Mouse (Mus musculus): Measurements from ENCODE around the gene Gngt2. TPM values are rescaled to one million over a fixed set of nuclear protein-coding genes. Genes with fewer than 3 reads are reported as not detected.

Gene Gngt2
- 10 to 100 TPM; 11.6 to 19.0 (median 15.7) TPM for total RNA-seq (2022)

DNA sequence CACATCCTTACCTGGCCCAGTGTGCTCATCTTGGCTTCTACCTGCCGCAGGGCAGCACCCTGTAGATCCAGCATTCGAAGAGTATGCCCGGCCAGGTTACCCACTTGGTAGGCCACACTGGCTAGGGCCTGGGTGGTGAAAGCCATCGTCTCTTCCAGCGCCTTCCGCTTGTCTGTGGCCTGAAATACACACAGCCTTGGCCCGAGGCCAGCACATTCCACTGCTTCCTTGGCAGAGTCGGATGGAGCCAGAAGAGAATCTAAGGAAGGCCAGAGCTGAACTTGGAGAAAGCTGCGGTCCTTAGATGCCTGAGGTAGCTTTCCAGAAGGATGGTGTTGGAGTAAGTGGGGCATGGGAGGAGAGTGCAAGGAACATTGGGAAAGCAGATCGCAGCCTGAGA lies at the start of gene Gngt2:
TSS of gene Gngt2 (plus strand) at position 158 of the 400 bp plus-strand sequence.
- DNase-seq (ENCODE audit: low spot score): peak; percentile 83

GRCm38 (mm10) chr11:95789451-95789891 lies 47.5 kb upstream of the Gngt2 start:
- DNase-seq (ENCODE audit: low spot score): peak; percentile 51

DNA sequence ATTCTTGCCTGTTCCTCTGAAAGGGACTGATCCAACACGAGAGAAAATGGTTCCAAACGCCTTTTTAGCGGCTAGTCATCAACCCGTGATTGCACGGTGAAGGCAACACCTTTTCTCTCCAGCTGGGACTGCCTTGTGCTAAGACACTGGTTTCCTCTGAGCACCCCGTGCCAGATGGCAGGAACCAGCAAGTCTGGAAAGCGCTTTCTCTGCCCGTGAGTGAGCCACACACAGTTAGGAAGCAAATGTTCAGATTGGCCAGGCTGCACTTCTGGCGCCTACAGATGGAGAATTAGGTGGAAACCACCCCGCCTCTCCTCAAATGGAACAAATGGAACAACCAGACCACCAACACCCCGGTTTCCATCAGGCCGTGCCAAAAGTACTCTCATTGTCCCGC lies 45.2 kb upstream of the Gngt2 start:
- DNase-seq (ENCODE audit: low spot score): peak; percentile 52

DNA sequence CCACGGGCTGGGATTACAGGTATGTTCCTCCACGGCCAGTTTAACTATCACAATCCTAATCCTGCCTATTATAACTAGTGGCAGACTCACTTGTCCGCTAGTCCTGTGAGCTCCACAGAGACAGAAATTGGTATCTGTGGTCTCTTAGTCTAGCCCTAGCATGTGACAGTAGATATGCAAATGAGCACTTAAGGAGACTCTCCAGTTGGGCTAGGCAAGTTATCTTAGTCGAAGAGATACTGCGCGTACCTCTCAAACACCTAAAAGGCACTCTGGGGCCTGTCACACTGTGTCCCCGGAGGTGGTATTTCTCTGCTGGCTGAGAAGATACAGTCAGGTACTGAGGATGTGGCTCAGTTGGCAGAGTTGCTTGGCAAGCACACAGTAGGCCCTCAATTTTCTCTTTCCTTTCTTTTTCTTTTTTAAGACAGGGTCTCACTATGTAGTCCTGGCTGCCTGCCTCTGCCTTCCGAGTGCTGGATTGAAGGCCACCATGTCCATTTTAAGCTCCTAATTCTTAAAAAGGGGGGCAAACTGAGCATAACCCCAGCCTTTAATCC lies 44.0 kb upstream of the Gngt2 start:
- no peak for DNase-seq (ENCODE audit: low spot score)

- peak; percentile 48 for DNase-seq (ENCODE audit: low spot score)
Observed at GRCm38 (mm10) chr11:95794201-95794600, 42.8 kb upstream of the Gngt2 start.

DNA sequence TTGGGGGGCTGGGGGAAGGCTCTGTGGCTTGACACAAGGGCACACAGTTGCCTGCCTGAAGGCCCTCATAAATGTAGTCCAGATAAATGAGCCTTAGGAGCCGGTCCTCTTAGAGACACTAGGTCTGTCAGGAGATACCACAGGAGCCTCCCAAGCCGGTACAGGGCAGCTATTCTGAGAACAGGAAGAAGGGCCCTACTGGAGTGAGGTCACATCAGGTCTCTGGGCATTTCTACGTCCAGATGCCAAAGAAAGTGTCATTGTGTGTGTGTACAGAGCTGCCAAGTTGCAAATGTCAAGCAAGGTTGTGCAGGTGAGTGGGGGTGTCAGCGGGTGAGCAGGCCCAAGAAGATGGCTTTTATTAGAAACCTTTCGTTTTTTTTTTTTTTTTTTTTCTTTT lies 41.4 kb upstream of the Gngt2 start:
- peak; percentile 51 for DNase-seq (ENCODE audit: low spot score)

DNA sequence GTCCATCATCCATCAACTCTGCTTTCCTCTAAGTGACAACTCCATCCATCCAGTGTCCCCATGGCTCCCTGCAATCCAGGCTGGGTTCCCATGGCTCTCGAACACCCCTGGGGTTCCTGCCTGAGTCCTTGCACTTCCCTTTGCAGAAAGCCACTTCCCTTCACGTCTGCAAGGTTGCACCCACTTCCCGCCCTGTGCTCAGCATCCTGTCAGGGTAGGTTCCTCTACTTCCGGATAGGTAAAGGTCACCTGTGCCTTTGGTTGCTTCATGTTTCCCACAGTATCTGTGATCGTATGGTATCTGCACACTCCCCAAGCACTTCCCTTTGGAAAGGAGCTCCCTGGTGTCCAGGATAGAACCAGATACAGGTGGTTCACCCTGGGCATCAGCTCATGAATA lies 32.0 kb upstream of the Gngt2 start:
- DNase-seq (ENCODE audit: low spot score): no peak

GRCm38 (mm10) chr11:95805527-95805926 lies 31.5 kb upstream of the Gngt2 start:
- DNase-seq (ENCODE audit: low spot score): no peak

DNA sequence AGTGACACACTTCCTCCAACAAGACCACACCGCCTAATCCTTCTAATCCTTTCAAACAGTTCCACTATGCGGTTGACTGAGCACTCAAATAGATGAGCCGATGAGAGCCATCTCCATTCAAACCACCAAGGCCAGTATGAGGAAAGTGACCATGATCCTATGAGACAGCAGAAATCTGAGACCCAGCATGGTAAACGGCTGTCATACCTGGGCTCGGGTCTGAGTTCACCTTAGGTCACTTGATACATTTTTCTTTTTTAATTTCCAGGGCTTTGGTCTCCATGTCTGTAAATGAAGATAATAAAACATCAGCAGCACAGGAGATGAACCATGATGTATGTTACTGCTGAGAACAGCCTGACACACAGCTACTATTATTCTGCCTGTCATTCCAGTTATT lies 29.1 kb upstream of the Gngt2 start:
- DNase-seq (ENCODE audit: low spot score): no peak

GRCm38 (mm10) chr11:95808448-95809011 lies 28.5 kb upstream of the Gngt2 start:
- DNase-seq (ENCODE audit: low spot score): no peak

DNA sequence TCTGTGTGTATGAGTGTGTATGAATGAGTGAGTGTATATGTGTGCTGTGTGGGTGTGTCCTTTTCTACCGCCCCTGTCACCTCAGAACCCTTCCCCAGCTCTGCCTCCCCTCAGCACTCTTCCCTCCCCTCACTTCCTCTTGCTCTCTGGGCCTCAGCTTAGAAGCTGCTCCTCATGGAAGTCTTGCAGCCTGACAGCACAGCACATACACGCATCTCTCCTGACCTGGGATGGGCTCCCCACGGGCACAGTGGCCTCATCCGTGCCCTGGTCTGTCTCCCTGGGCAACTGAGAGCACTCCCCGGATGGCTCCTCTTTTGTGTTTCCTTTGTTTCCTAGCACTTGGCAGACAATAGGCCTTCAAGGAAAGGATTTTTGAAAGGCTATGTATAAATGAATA lies 27.4 kb upstream of the Gngt2 start:
- DNase-seq (ENCODE audit: low spot score): no peak

DNA sequence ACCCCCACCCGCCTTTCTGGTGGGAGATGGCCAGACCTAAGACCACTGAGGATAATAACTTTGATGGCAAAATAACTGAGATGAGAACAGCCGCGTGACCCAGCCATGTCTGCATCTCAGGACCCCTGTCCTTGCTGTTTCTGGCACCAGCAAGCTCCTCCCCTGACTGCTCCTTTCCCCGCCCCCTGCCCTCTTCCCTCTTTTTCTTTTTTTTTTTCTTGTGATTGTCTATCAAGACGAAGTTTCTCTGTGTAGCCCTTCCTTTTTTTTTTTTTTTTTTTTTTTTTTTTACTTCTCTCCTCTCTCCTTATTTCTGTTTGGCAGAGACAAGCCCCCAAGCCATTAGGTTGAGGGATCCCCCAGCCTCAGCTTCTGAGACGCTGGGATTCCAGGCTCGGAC lies 26.2 kb upstream of the Gngt2 start:
- DNase-seq (ENCODE audit: low spot score): no peak

- DNase-seq (ENCODE audit: low spot score): no peak
Observed at GRCm38 (mm10) chr11:95811741-95812140, 25.3 kb upstream of the Gngt2 start.

DNA sequence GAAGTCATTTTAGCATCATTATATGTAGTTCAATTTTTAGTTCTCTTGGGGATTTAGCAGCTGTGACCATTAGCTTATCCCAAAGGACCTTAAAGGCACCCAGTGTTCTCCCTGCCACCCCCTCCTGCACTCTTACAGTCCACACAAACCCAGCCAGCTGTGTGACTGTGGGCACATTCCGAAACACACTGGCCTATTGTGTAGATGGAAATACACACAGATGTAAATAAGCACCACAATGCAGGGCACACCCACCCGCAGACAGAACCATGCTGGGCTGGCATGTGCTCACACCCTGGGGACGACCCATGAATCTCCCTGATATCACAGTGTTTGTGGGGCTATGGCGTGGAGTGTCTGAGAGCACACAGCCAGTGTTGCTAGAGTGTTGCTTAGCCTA lies 24.8 kb upstream of the Gngt2 start:
- no peak for DNase-seq (ENCODE audit: low spot score)

DNA sequence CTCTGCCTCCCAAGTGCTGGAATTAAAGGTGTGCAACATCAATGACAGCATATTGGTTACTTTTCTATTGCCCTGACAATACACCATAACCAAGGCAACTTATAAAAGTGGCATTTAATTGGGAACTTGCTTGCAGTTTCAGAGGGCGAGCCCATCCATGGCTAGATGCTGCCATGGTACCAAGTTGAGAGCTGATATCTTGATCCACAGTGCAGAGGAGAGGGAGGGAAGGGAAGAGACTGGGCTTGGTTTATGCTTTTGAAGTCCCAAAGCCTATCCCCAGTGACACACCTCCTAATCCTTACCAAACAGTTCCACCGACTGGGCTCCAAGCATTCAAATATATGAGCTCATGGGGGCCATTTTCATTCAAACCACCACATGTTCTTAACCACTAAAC lies 22.9 kb upstream of the Gngt2 start:
- no peak for DNase-seq (ENCODE audit: low spot score)

DNA sequence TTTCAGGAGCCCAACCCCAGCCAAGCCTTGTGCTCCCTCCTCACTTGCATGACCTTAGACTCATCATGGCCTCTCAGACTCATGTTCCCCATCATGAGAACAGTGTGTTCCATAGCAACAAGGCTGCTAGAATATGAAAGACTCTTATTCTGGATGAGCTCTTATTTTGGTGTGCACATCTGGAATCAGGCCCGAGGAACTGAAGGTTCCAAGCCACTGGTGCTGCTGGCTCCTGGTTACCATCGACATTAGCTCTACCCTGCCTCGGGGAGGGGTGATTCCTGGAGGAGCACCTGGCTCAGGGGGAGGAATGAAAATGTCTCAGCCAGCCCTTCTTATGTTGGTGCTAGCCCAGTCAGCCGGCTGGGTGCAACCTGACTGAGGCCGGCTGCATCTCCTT lies 22.2 kb upstream of the Gngt2 start:
- DNase-seq (ENCODE audit: low spot score): no peak

DNA sequence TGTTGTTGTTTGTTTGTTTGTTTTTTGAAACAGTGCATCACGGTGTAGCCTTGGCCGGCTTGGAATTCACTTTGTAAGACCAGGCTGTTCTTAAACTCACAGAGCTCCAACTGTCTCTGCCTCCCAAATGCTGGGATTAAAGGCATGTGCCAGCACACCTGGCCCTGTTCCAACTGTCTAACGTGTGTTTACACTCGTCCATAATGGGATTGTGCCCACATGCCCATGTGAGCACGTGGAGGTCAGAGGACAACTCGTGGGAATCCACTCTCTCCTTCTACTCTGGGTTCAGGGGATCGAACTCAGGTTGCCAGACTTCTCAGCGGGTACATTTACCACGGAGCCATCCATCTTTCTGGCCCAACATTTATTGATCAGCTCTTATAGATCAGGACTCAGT lies 21.6 kb upstream of the Gngt2 start:
- DNase-seq (ENCODE audit: low spot score): no peak

DNA sequence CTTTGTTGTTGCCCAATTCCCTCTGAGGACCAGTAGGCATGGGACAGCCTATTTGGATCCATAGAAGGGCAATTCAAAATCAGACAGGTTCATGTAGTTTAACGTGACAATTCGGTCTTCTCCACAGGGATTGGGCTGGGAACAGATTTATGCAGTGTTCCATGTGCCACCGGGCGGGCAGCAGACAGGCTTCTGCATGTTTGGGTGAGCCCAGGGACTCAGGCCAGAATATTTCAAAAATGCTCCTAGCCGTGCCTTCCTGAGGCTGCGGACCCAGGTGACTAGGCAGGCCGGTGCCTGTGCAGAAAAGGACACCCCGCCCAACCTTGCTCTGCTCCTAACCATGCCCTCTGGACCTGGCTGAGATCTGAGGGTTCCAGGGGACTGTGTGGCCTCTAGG lies 17.9 kb upstream of the Gngt2 start:
- DNase-seq (ENCODE audit: low spot score): no peak

DNA sequence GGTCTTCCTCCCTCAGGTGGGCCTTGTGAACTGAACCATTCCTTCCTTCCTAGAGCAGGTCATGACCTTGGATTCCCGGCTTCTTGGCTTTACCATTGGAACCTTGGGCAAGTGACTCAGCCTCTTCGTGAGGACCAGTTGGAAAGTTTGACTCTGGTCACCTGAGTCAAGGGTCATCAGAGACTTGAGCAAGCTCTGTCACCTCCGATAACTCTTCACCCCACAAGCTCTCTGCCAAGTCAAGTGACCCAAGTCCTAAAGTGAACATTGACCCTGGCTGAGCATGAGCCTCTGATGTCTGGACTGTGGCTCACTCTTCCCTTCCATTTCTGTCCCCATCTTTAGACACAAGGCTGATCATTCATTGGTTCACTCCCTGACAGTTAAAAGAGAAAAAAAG lies 15.5 kb upstream of the Gngt2 start:
- no peak for DNase-seq (ENCODE audit: low spot score)

DNA sequence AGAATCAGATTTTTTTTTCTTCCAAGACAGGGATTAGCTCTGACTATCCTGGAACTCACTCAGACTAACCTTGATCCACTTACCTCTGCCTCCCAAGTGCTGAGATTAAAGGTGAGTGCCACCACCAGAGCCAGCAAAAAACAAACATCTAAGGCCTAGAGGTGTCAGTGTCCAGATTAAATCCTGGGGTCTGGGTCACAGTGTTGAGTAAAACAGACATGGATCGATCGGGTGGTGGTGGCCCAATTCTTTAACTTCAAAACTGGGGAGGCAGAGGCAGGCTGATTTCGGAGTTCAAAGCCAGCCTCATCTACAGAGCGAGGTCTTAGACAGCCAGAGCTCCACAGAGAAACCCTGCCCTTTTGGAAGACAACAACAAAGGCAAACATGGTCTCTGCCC lies 14.6 kb upstream of the Gngt2 start:
- DNase-seq (ENCODE audit: low spot score): no peak

DNA sequence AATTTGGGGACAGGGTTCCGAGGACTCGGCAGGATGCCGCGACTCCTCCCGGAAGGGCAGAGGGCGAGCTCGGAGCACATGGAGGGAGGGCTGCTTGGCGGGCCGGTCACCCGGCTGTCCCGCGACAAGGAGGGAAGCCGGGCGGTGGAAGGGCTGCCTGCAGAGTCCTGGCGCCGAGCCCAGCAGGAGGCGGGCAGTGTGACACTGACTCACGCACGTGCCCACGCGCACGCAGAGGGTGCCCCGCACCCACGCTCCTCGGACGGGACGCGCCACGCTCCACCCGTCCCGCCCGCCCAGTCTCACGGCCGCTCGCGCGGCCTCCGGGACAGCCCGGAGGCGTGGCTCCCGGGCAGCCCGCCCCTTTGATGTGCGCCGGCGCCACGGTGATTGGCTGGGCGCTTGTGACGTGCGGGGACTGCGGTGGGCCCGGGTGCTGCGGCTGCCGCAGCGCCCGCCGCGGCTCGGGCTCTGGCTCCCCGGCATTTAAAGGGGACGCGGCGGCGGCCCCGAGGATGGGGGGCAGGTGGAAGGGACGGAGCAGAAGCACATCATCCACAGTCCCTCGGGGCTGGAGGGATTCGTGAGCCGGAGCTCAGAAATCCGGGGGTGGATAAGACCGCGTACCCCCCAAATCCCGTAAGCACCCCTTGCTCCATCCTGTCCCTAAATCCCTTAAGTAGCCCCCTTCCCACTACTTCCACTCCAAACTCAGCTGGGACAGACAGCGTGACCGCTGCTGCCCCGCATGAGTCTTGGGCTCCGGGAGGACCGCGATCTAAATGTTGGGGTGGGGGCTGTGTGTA lies 12.7 kb upstream of the Gngt2 start, which contains the start of gene Phospho1:
TSS of gene Phospho1 (plus strand) at position 429 of the 806 bp plus-strand sequence.
- peak; percentile 88 for DNase-seq (ENCODE audit: low spot score)

GRCm38 (mm10) chr11:95824877-95825243 lies 12.2 kb upstream of the Gngt2 start:
- DNase-seq (ENCODE audit: low spot score): peak; percentile 71

DNA sequence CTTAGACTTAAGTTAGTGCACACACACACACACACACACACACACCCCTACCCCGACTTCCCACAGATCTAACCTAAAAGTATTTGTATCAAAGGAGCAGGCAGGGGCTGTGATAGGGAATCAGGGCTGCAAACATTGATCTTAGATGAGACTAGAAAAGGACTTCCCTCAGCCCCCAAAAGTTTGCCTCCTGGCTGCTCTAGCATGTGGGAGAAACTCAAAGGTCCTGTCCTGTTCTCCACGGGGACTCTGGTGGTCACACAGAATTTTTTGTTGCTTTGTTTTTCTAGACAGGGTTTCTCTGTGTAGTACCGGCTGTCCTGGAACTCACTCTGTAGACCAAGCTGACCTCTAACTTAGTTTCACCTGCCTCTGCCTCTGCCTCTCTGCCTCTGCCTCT lies 11.4 kb upstream of the Gngt2 start:
- DNase-seq (ENCODE audit: low spot score): no peak
